Mouse (Mus musculus) CH12.LX (cell line): ENCODE measurements at regions not wholly inside any gene's neighbourhood (a gene's known extent, or its start where the extent isn't known, plus 50 kb on each side); places are given as distances from the start of the nearest gene placed in this dataset.

ENCODE experiments used
- DNase-seq: peaks from one replicate; pipeline ENCODE4 v3.0.0-alpha.2; 2013; ENCODE audit errors: extremely low read depth
- H3K27ac ChIP-seq: 2 replicates; pipeline ENCODE4 v1.5.1; 2012; ENCODE audit warnings: low read depth, mild to moderate bottlenecking, control low read depth, moderate library complexity; ENCODE audit not compliant: insufficient read depth
- H3K27me3 ChIP-seq: replicated peaks from 2 replicates; pipeline ENCODE3; 2012; ENCODE audit warnings: inconsistent platforms
- H3K36me3 ChIP-seq, 2 experiments: replicated peaks in 1 of 2; 2 replicates each; pipeline versions ENCODE3 to v1.6.1; 2012; ENCODE audit warnings: inconsistent platforms in 1 of 2, low read length in 1 of 2, mild to moderate bottlenecking in 1 of 2, mixed read lengths in 1 of 2, moderate library complexity in 1 of 2; ENCODE audit not compliant: control insufficient read depth in 1 of 2, insufficient read depth in 1 of 2
- H3K4me1 ChIP-seq, 2 experiments: 2 replicates each; pipeline ENCODE4 v1.6.1; 2012; ENCODE audit warnings: inconsistent platforms in 1 of 2, moderate library complexity in 1 of 2; ENCODE audit not compliant: insufficient read depth in 2 of 2, control insufficient read depth in 1 of 2
- H3K4me2 ChIP-seq: 2 replicates; pipeline ENCODE4 v1.6.1; 2012; ENCODE audit warnings: low read depth, mild to moderate bottlenecking, control low read depth; ENCODE audit not compliant: poor library complexity, insufficient read depth, severe bottlenecking
- H3K4me3 ChIP-seq, 3 experiments: fragments of 150-350 bp in 1 of 3; sonication (generic) in 1 of 3; replicated peaks in 1 of 3; 2 replicates each; pipeline versions ENCODE3 to v1.5.1; 2011 to 2012; ENCODE audit warnings: low read depth in 2 of 3, low read length in 2 of 3, mild to moderate bottlenecking in 2 of 3, moderate library complexity in 2 of 3, control low read depth in 1 of 3, improper control_type of control experiment in 1 of 3, inconsistent platforms in 1 of 3, mixed read lengths in 1 of 3; ENCODE audit not compliant: poor library complexity in 1 of 3
- H3K79me2 ChIP-seq: replicated peaks from 2 replicates; pipeline ENCODE4 v1.6.1; 2012; ENCODE audit warnings: mild to moderate bottlenecking, moderate library complexity; ENCODE audit not compliant: control insufficient read depth, poor library complexity, insufficient read depth, severe bottlenecking; ENCODE audit errors: extremely low read depth
- H3K9ac ChIP-seq: 2 replicates; pipeline ENCODE4 v1.6.1; 2012; ENCODE audit warnings: low read depth, mild to moderate bottlenecking, control low read depth, moderate library complexity; ENCODE audit not compliant: insufficient read depth
- H3K9me3 ChIP-seq: replicated peaks from 2 replicates; pipeline ENCODE3; 2012; ENCODE audit warnings: low read length, inconsistent platforms, mixed read lengths
- BHLHE40 ChIP-seq: IDR thresholded peaks from 2 replicates; pipeline ENCODE4 v1.6.1; 2011; ENCODE audit warnings: mild to moderate bottlenecking, low read depth, low read length, improper control_type of control experiment
- CHD1 ChIP-seq: IDR thresholded peaks from 2 replicates; pipeline ENCODE4 v1.6.1; 2012; ENCODE audit warnings: low read depth, low read length, improper control_type of control experiment, inconsistent platforms
- CHD2 ChIP-seq: IDR thresholded peaks from 2 replicates; pipeline ENCODE4 v1.6.1; 2011; ENCODE audit warnings: low read length, improper control_type of control experiment
- E2F4 ChIP-seq: IDR thresholded peaks from 2 replicates; pipeline ENCODE4 v1.6.1; 2011; ENCODE audit warnings: low read depth, low read length, improper control_type of control experiment; ENCODE audit not compliant: insufficient replicate concordance
- EP300 ChIP-seq: IDR thresholded peaks from 2 replicates; pipeline ENCODE4 v1.6.1; 2011; ENCODE audit warnings: low read length, improper control_type of control experiment
- ETS1 ChIP-seq: conservative IDR thresholded peaks from 2 replicates; pipeline ENCODE4 v1.6.1; 2012; ENCODE audit warnings: low read depth, mild to moderate bottlenecking, inconsistent platforms, low read length, improper control_type of control experiment, moderate library complexity
- GABPA ChIP-seq: IDR thresholded peaks from 2 replicates; pipeline ENCODE4 v1.6.1; 2012; ENCODE audit warnings: low read depth, low read length, improper control_type of control experiment, inconsistent platforms; ENCODE audit not compliant: insufficient replicate concordance
- HCFC1 ChIP-seq: IDR thresholded peaks from 2 replicates; pipeline ENCODE4 v1.6.1; 2012; ENCODE audit warnings: low read depth, mild to moderate bottlenecking, inconsistent platforms, low read length, improper control_type of control experiment
- JUN ChIP-seq: IDR thresholded peaks from 2 replicates; pipeline ENCODE4 v1.6.1; 2011; ENCODE audit warnings: low read depth, mild to moderate bottlenecking, low read length, improper control_type of control experiment, moderate library complexity; ENCODE audit not compliant: insufficient read depth
- JUND ChIP-seq: conservative IDR thresholded peaks from 2 replicates; pipeline ENCODE4 v1.6.1; 2011; ENCODE audit warnings: low read depth, low read length, improper control_type of control experiment
- KAT2A ChIP-seq: IDR thresholded peaks from 2 replicates; pipeline ENCODE4 v1.6.1; 2012; ENCODE audit warnings: low read length, improper control_type of control experiment, inconsistent platforms; ENCODE audit not compliant: insufficient replicate concordance
- MAFK ChIP-seq: IDR thresholded peaks from 2 replicates; pipeline ENCODE4 v1.6.1; 2011; ENCODE audit warnings: low read length, improper control_type of control experiment; ENCODE audit not compliant: insufficient replicate concordance
- MAZ ChIP-seq: IDR thresholded peaks from 2 replicates; pipeline ENCODE4 v1.6.1; 2012; ENCODE audit warnings: low read depth, mild to moderate bottlenecking, inconsistent platforms, low read length, improper control_type of control experiment, moderate library complexity
- MEF2A ChIP-seq: IDR thresholded peaks from 2 replicates; pipeline ENCODE4 v1.6.1; 2014; ENCODE audit warnings: low read depth, mild to moderate bottlenecking, inconsistent platforms, low read length, improper control_type of control experiment, borderline replicate concordance
- MYC ChIP-seq: IDR thresholded peaks from 2 replicates; pipeline ENCODE4 v1.6.1; 2011; ENCODE audit warnings: low read depth, mild to moderate bottlenecking, improper control_type of control experiment, low read length
- PAX5 ChIP-seq: IDR thresholded peaks from 2 replicates; pipeline ENCODE4 v1.6.1; 2012; ENCODE audit warnings: low read length, inconsistent platforms, mixed read lengths
- POLR2A ChIP-seq: IDR thresholded peaks from 2 replicates; pipeline ENCODE4 v1.6.1; 2011; ENCODE audit warnings: low read depth, mild to moderate bottlenecking, improper control_type of control experiment, low read length
- RAD21 ChIP-seq: IDR thresholded peaks from 2 replicates; pipeline ENCODE4 v1.6.1; 2011; ENCODE audit warnings: low read depth, mild to moderate bottlenecking, low read length, improper control_type of control experiment, moderate library complexity
- RCOR1 ChIP-seq: conservative IDR thresholded peaks from 2 replicates; pipeline ENCODE4 v1.6.1; 2012; ENCODE audit warnings: low read depth, mild to moderate bottlenecking, inconsistent platforms, low read length, improper control_type of control experiment
- SIN3A ChIP-seq: IDR thresholded peaks from 2 replicates; pipeline ENCODE4 v1.6.1; 2012; ENCODE audit warnings: low read length, improper control_type of control experiment, inconsistent platforms
- TBP ChIP-seq: conservative IDR thresholded peaks from 2 replicates; pipeline ENCODE4 v1.6.1; 2011; ENCODE audit warnings: low read depth, low read length, improper control_type of control experiment
- TCF12 ChIP-seq: IDR thresholded peaks from 2 replicates; pipeline ENCODE4 v1.6.1; 2014; ENCODE audit warnings: low read depth, mild to moderate bottlenecking, inconsistent platforms, low read length, improper control_type of control experiment
- UBTF ChIP-seq: IDR thresholded peaks from 2 replicates; pipeline ENCODE4 v1.6.1; 2012; ENCODE audit warnings: low read depth, mild to moderate bottlenecking, inconsistent platforms, low read length, improper control_type of control experiment, moderate library complexity
- USF2 ChIP-seq: conservative IDR thresholded peaks from 2 replicates; pipeline ENCODE4 v1.6.1; 2011; ENCODE audit warnings: low read depth, low read length, improper control_type of control experiment
- ZC3H11A ChIP-seq: IDR thresholded peaks from 2 replicates; pipeline ENCODE4 v1.6.1; 2012; ENCODE audit warnings: low read depth, mild to moderate bottlenecking, inconsistent platforms, low read length, improper control_type of control experiment
- ZKSCAN1 ChIP-seq: IDR thresholded peaks from 2 replicates; pipeline ENCODE4 v1.6.1; 2012; ENCODE audit warnings: low read depth, inconsistent platforms, low read length, improper control_type of control experiment, borderline replicate concordance
- ZNF384 ChIP-seq: IDR thresholded peaks from 2 replicates; pipeline ENCODE4 v1.6.1; 2012; ENCODE audit warnings: low read depth, low read length, improper control_type of control experiment, inconsistent platforms
- dilution Hi-C: fragments of 300-500 bp; cut with MboI; formaldehyde crosslinking; loops from 2 replicates; pipeline ENCODE4 v1.14.3; 2020; ENCODE audit warnings: low sequenced_read_pairs; ENCODE audit not compliant: extremely low pct_unique_long_range_greater_than_20kb, extremely low pct_ligation_motif_present
- in situ Hi-C: fragments of 300-500 bp; cut with MboI; formaldehyde crosslinking; loops from 3 replicates; pipeline ENCODE4 v1.14.3; 2019; ENCODE audit warnings: low sequenced_read_pairs, low pct_ligation_motif_present, low pct_unique_long_range_greater_than_20kb, mixed read lengths

DNA sequence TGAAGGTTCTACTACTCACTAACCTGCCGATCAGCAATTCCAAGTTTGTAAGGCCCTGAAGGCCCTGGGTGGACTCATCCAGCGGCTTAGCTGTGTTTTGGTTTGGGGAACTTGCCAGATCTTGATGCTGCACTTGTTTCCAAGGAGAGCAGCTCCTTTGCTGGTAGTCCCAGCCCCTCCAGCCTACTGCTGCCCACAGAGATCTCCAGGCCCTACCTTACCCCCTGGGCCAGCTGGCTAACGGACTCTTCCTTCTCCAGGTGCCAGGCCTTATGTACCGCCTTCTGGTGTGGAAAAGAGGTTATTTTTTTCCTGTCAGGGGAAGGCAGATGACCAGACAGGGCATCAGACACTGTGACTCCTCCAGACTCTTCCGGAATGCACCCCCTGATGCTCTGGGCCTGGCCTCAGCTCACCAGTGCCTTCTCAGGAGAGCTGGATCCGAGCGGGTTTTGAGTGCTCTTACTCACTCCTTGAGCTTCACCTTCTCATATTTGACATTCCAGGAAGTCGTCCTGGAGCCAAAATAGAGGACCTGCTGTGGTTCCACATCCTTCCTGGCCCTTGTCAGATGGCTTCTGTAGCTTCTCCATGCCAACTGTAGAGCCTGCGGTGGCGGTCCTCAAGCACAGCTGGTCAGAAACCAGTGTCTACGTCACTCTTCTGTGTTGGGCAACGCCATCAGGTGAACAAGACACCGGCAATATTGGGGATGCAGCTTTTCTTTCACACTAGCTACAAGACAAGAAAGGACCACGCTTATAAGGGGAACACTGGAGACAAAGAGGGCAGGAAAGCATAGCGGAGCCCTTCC is 259.2 kb downstream of the Actr3 start:
- Histone ChIP-seq H3K27ac (no peak overlapping the region), H3K4me2 (no peak overlapping the region), H3K27me3 (peaks cover 27% of the 10 kb centered on the region), H3K9ac (no peak overlapping the region), H3K4me3 (no peak overlapping the region), H3K36me3 (no peaks in the 10 kb centered on the region), H3K79me2 (no peaks in the 10 kb centered on the region), H3K9me3 (no peaks in the 10 kb centered on the region), H3K4me1 (no peaks in the 10 kb centered on the region)
- in situ Hi-C loops = no loop called here
- dilution Hi-C loops = no loop called here
- no peak for TF ChIP-seq CHD2
- TF ChIP-seq ZNF384 = no peak
- TF ChIP-seq ZKSCAN1 = no peak
- TF ChIP-seq USF2 = no peak
- no peak for TF ChIP-seq TBP
- no peak for TF ChIP-seq EP300
- TF ChIP-seq MEF2A = no peak
- TF ChIP-seq E2F4 = no peak
- no peak for TF ChIP-seq POLR2A
- no peak for TF ChIP-seq KAT2A
- TF ChIP-seq SIN3A = no peak
- no peak for TF ChIP-seq CHD1
- TF ChIP-seq RAD21 = no peak
- TF ChIP-seq MYC = no peak
- TF ChIP-seq HCFC1 = no peak
- no peak for TF ChIP-seq MAZ
- TF ChIP-seq GABPA = no peak
- TF ChIP-seq TCF12 = no peak
- TF ChIP-seq RCOR1 = no peak
- DNase-seq = no peak

DNA sequence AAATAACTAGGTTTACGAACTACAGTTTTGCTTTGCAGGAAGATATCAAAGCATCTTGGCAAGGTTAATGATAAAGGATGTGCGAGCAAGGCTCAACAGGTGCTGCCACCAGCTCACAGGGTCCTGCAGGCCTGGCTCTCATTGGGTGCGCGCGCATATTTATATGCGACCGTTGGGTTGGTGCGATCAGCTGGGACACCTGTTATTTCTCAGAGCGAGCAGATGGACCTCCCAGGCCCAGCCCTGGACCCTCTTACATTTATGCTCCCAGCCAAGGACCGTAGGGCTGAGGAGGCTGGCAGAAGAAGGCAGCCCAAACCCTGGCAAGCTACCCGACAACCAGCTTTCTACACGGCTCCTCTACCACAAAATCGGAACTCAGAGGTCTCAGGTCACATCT is 260.8 kb downstream of the Actr3 start:
- in situ Hi-C loops = no loop called here
- Histone ChIP-seq H3K9me3 (no peaks in the 10 kb centered on the region), H3K4me1 (no peaks in the 10 kb centered on the region), H3K27me3 (peaks cover 35% of the 10 kb centered on the region), H3K4me2 (no peak overlapping the region), H3K4me3 (no peak overlapping the region), H3K9ac (no peak overlapping the region), H3K36me3 (no peaks in the 10 kb centered on the region), H3K79me2 (no peaks in the 10 kb centered on the region), H3K27ac (no peak overlapping the region)
- dilution Hi-C loops = no loop called here
- TF ChIP-seq MAFK (no peak), BHLHE40 (no peak), ZC3H11A (no peak), MYC (no peak), JUND (no peak), RAD21 (no peak), HCFC1 (no peak), JUN (no peak), CHD1 (no peak), ETS1 (no peak), GABPA (no peak), UBTF (no peak), KAT2A (no peak), PAX5 (no peak), E2F4 (no peak)
- no peak for DNase-seq
